Comparison of ENCODE assay signal across 21 mouse cellular contexts in genomic region chr2:130525480-130525879, GRCm38 (mm10). TPM values are rescaled to one million over a fixed set of nuclear protein-coding genes. Genes with fewer than 3 reads are reported as not detected.
DNase-seq lines count a peak whose midpoint lies in the region; ATAC-seq and TF ChIP-seq lines count a peak whose summit lies in the region.
"Not testable (repeated sequence)": the region's sequence is repeated elsewhere in the genome, so short reads cannot be mapped to it uniquely, and the experiment has no call there.
"Had no signal": no experiment of that assay in that cellular context is flagged by ENCODE, and none has a peak within 500 bp of the region (broad histone marks: within the 10 kb centered on the region; RNA-seq: fewer than 3 reads in every experiment).

No protein-coding gene starts in this region.

- in situ Hi-C loops in CH12.LX (cut with MboI; ENCODE audit: low pct_ligation_motif_present, low pct_unique_long_range_greater_than_20kb, low sequenced_read_pairs); ES-E14 (cut with MboI; ENCODE audit: low sequenced_read_pairs in 2 of 2, unreplicated experiment in 2 of 2): not testable (repeated sequence)

- not testable (repeated sequence) for DNase-seq in CH12.LX (ENCODE audit: extremely low read depth); ES-E14 (ENCODE audit: low read depth, low spot score)
- DNase-seq in G1E (ENCODE audit: low spot score) (peak; percentile 12), MEL (ENCODE audit: low read depth, low spot score) (peak; percentile 20)
- peak; percentile 91 for DNase-seq in heart, adult 11 months
- DNase-seq in liver, adult 2 months (ENCODE audit: extremely low read depth, low read depth, low spot score): peak; percentile 33

- WGBS in liver, adult 2 months: 92% methylated on average over 3 of the region's 4 CpGs
- WGBS in macrophage (ENCODE audit: missing documents): 70% methylated on average over 2 of the region's 4 CpGs

- H3K36me3 ChIP-seq in CH12.LX (replicated peaks in 1 of 2; ENCODE audit: control insufficient read depth in 1 of 2, insufficient read depth in 1 of 2, low read length in 1 of 2) (peaks cover 17 to 69% of the 10 kb centered on the region in 2 experiments), G1E (replicated peaks) (peaks cover 85% of the 10 kb centered on the region), macrophage (ENCODE audit: inconsistent target) (peaks cover 30% of the 10 kb centered on the region)
- not testable (repeated sequence) for H3K36me3 ChIP-seq in ES-E14 (ENCODE audit: control insufficient read depth, insufficient read depth, low read length, poor library complexity, severe bottlenecking); MEL (ENCODE audit: control insufficient read depth in 1 of 2, insufficient read depth in 2 of 2, low read length in 2 of 2)
- H3K36me3 ChIP-seq in liver, adult 2 months (ENCODE audit: control insufficient read depth, insufficient read depth, low read length): peaks cover 24% of the 10 kb centered on the region

- ATAC-seq in G1E (ENCODE audit: extremely low read depth, insufficient number of reproducible peaks, low FRiP score, poor library complexity, severe bottlenecking): peak; percentile 73

- TF ChIP-seq POLR2A in CH12.LX (IDR thresholded peaks at IDR 0.05; ENCODE audit: low read depth, low read length); MEL (IDR thresholded peaks at IDR 0.05; ENCODE audit: control insufficient read depth in 1 of 2, insufficient read depth in 1 of 2, low read depth in 1 of 2, low read length in 2 of 2, poor library complexity in 1 of 2); bone marrow macrophage, adult 2 months (IDR thresholded peaks at IDR 0.05; ENCODE audit: borderline replicate concordance, low read depth, low read length); liver, adult 2 months (IDR thresholded peaks at IDR 0.05; ENCODE audit: extremely low read depth, insufficient read depth, low read length): not testable (repeated sequence)

- not testable (repeated sequence) for H3K79me2 ChIP-seq in CH12.LX (replicated peaks; ENCODE audit: control insufficient read depth, extremely low read depth, insufficient read depth, poor library complexity, severe bottlenecking); MEL (ENCODE audit: control insufficient read depth, insufficient read depth, low read length, poor library complexity); liver, adult 2 months (ENCODE audit: control insufficient read depth, insufficient read depth, low read length); macrophage (ENCODE audit: inconsistent target)

- not testable (repeated sequence) for TF ChIP-seq EP300 in CH12.LX (IDR thresholded peaks at IDR 0.05; ENCODE audit: low read length); MEL (IDR thresholded peaks at IDR 0.05; ENCODE audit: low read depth in 1 of 2, low read length in 2 of 2)

- not testable (repeated sequence) for H3K9ac ChIP-seq in CH12.LX (ENCODE audit: insufficient read depth, low read depth); ES-E14 (ENCODE audit: insufficient read depth, low read depth, low read length, poor library complexity, severe bottlenecking); MEL (ENCODE audit: control insufficient read depth, low read depth, low read length, poor library complexity, severe bottlenecking); liver, adult 2 months (ENCODE audit: low read depth, low read length)

- not testable (repeated sequence) for H3K27me3 ChIP-seq in CH12.LX (replicated peaks); G1E (ENCODE audit: insufficient read depth, low read length); MEL (ENCODE audit: control insufficient read depth in 1 of 2, insufficient read depth in 2 of 2, low read length in 2 of 2); liver, adult 2 months (ENCODE audit: control insufficient read depth, insufficient read depth, low read length)

- not testable (repeated sequence) for H3K9me3 ChIP-seq in CH12.LX (replicated peaks; ENCODE audit: low read length); ES-E14 (ENCODE audit: control insufficient read depth, insufficient read depth, low read depth, low read length); G1E (replicated peaks); MEL (replicated peaks; ENCODE audit: insufficient read depth, low read length)

- H3K4me2 ChIP-seq in CH12.LX (ENCODE audit: insufficient read depth, low read depth, poor library complexity, severe bottlenecking): not testable (repeated sequence)

- not testable (repeated sequence) for H3K27ac ChIP-seq in CH12.LX (ENCODE audit: insufficient read depth, low read depth); ES-E14 (ENCODE audit: insufficient read depth, low read depth, low read length, poor library complexity, severe bottlenecking); MEL (ENCODE audit: control insufficient read depth, low read depth, low read length); liver, adult 2 months (replicated peaks; ENCODE audit: insufficient read depth, low read depth, low read length)
- peak overlapping the region; percentile 79 for H3K27ac ChIP-seq in bone marrow macrophage, adult 2 months (ENCODE audit: insufficient read depth, low read depth, low read length)
- peak overlapping the region; percentile 66 for H3K27ac ChIP-seq in macrophage

- peaks cover 14 to 21% of the 10 kb centered on the region in 2 experiments for H3K4me1 ChIP-seq in CH12.LX (ENCODE audit: control insufficient read depth in 1 of 2, insufficient read depth in 2 of 2)
- H3K4me1 ChIP-seq in ES-E14 (ENCODE audit: control insufficient read depth in 2 of 2, insufficient read depth in 2 of 2, low read length in 2 of 2, poor library complexity in 1 of 2); G1E (ENCODE audit: insufficient read depth, low read depth, low read length); MEL (ENCODE audit: control insufficient read depth in 1 of 2, insufficient read depth in 2 of 2, low read length in 2 of 2); liver, adult 2 months (ENCODE audit: control insufficient read depth, insufficient read depth, low read length): not testable (repeated sequence)
- H3K4me1 ChIP-seq in bone marrow macrophage, adult 2 months (ENCODE audit: control insufficient read depth, insufficient read depth, low read length): peaks cover 31% of the 10 kb centered on the region

- not testable (repeated sequence) for TF ChIP-seq RAD21 in CH12.LX (IDR thresholded peaks at IDR 0.05; ENCODE audit: low read depth, low read length); MEL (IDR thresholded peaks at IDR 0.05; ENCODE audit: low read depth, low read length)

- not testable (repeated sequence) for TF ChIP-seq CTCF in CH12.LX (conservative IDR thresholded peaks at IDR 0.05 in 1 of 2, IDR thresholded peaks at IDR 0.05 in 1 of 2; ENCODE audit: low read depth in 2 of 2, low read length in 2 of 2); G1E (IDR thresholded peaks at IDR 0.05; ENCODE audit: low read depth, low read length); MEL (IDR thresholded peaks at IDR 0.05 in 2 of 3, conservative IDR thresholded peaks at IDR 0.05 in 1 of 3; ENCODE audit: control insufficient read depth in 1 of 3, insufficient read depth in 1 of 3, low read depth in 2 of 3, low read length in 3 of 3, poor library complexity in 1 of 3, severe bottlenecking in 1 of 3); bone marrow macrophage, adult 2 months (IDR thresholded peaks at IDR 0.05; ENCODE audit: low read depth, low read length); liver, adult 2 months (IDR thresholded peaks at IDR 0.05; ENCODE audit: low read depth, low read length)

- not testable (repeated sequence) for H3K4me3 ChIP-seq in CH12.LX (replicated peaks in 1 of 3; ENCODE audit: low read depth in 2 of 3, low read length in 2 of 3, poor library complexity in 1 of 3); ES-E14 (ENCODE audit: insufficient read depth in 1 of 2, low read depth in 1 of 2, low read length in 2 of 2, poor library complexity in 1 of 2, severe bottlenecking in 1 of 2); G1E (ENCODE audit: low read depth, low read length); MEL (ENCODE audit: control insufficient read depth in 1 of 2, insufficient read depth in 1 of 2, low read depth in 2 of 2, low read length in 2 of 2); bone marrow macrophage, adult 2 months (ENCODE audit: insufficient read depth, low read length); liver, adult 2 months (ENCODE audit: insufficient read depth, low read depth, low read length); macrophage (ENCODE audit: inconsistent target)

- dilution Hi-C loops in CH12.LX (cut with MboI; ENCODE audit: extremely low pct_ligation_motif_present, extremely low pct_unique_long_range_greater_than_20kb, low sequenced_read_pairs): not testable (repeated sequence)

RNA-seq across cellular contexts. Expression of gene Mrps26, which starts 38.1 kb away (rescaled TPM):
- total RNA-seq in CH12.LX (2012; rRNA removed) (68.7 and 83.2 TPM in 2 replicates), CH12.LX (2014; rRNA removed) (71.4 and 74.7 TPM in 2 replicates), ES-E14 (2012; rRNA removed) (42.6 and 57.0 TPM in 2 replicates), G1E (2014; fragmentation: Nextera tagmentation) (75.7 and 93.8 TPM in 2 replicates), G1E (2017) (60.6 and 79.2 TPM in 2 replicates), MEL (2012; rRNA removed) (108 and 121 TPM in 2 replicates)
- polyA plus RNA-seq in CH12.LX (2012; ENCODE audit: insufficient read length, low read depth) (101 and 137 TPM in 2 replicates), G1E (2012) (144 and 187 TPM in 2 replicates), MEL (2012; ENCODE audit: insufficient read depth in 1 of 2, insufficient read length in 2 of 2, low read depth in 1 of 2, low replicate concordance in 2 of 2, missing spikeins in 1 of 2) (100 to 1,000 TPM in 1 of 2 experiments, not detected in 1; 154 TPM), macrophage (2018) (14.0 to 43.6 TPM (median 23.4 TPM) in 3 replicates)
- polyA plus RNA-seq in bone marrow macrophage, adult 2 months (2012; ENCODE audit: insufficient read depth, insufficient read length, missing spikeins): 28.3 and 30.0 TPM in 2 replicates
- total RNA-seq in liver, adult 2 months (2014; rRNA removed): 10.9 and 15.7 TPM in 2 replicates
- 38.1 and 38.4 TPM in 2 replicates for polyA plus RNA-seq in liver, adult 2 months (2012; rRNA removed)
- total RNA-seq in macrophage (2018; cell fraction: chromatin; rRNA removed): 10 to 100 TPM in 25 of 26 experiments, 1 to 10 TPM in 1; 7.9 to 55.6 (median 30.2) TPM
- 10 to 100 TPM; 15.3 to 33.7 (median 24.5) TPM for total RNA-seq in macrophage (2018; cell fraction: cytosol; rRNA removed)
- total RNA-seq in macrophage (2018; cell fraction: nucleus; rRNA removed): 10 to 100 TPM in 24 of 26 experiments, 1 to 10 TPM in 2; 7.0 to 44.6 (median 27.8) TPM

RNA-seq across cellular contexts. Expression of gene Oxt, which starts 50.5 kb away (rescaled TPM):
- not detected in 2 replicates for total RNA-seq in CH12.LX (2012; rRNA removed)
- total RNA-seq in CH12.LX (2014; rRNA removed): not detected in 2 replicates
- polyA plus RNA-seq in CH12.LX (2012; ENCODE audit: insufficient read length, low read depth): not detected in 2 replicates
- 0.45 TPM in 1 of 2 replicates, not detected in the other for total RNA-seq in ES-E14 (2012; rRNA removed)
- total RNA-seq in G1E (2014; fragmentation: Nextera tagmentation): not detected in 2 replicates
- total RNA-seq in G1E (2017): not detected in 2 replicates
- not detected in 2 replicates for polyA plus RNA-seq in G1E (2012)
- not detected in 2 replicates for total RNA-seq in MEL (2012; rRNA removed)
- polyA plus RNA-seq in MEL (2012; ENCODE audit: insufficient read depth in 1 of 2, insufficient read length in 2 of 2, low read depth in 1 of 2, low replicate concordance in 2 of 2, missing spikeins in 1 of 2): under 1 TPM in 1 of 2 experiments, not detected in 1; 0.14 TPM
- polyA plus RNA-seq in bone marrow macrophage, adult 2 months (2012; ENCODE audit: insufficient read depth, insufficient read length, missing spikeins): not detected in 2 replicates
- not detected in 2 replicates for total RNA-seq in liver, adult 2 months (2014; rRNA removed)
- not detected in 2 replicates for polyA plus RNA-seq in liver, adult 2 months (2012; rRNA removed)
- total RNA-seq in macrophage (2018; cell fraction: chromatin; rRNA removed): not detected
- total RNA-seq in macrophage (2018; cell fraction: cytosol; rRNA removed): not detected
- total RNA-seq in macrophage (2018; cell fraction: nucleus; rRNA removed): not detected
- not detected in 3 replicates for polyA plus RNA-seq in macrophage (2018)
- total RNA-seq: adrenal gland, adult 18-20 months; adrenal gland, adult 2 months; adrenal gland, adult 8-10 months; adrenal gland, postnatal 10 days; adrenal gland, postnatal 14 days; adrenal gland, postnatal 25 days; adrenal gland, postnatal 36 days; adrenal gland, postnatal 4 days had no signal
- polyA plus RNA-seq: activated CD4-positive, CD25-positive, alpha-beta regulatory T cell, adult 4 months; adrenal gland, adult 2 months; C2C12; CD4-positive, CD25-positive, alpha-beta regulatory T cell, adult 4 months; Patski had no signal

RNA-seq across cellular contexts. Expression of gene Avp, which starts 56.9 kb away (rescaled TPM):
- total RNA-seq in CH12.LX (2012; rRNA removed) (not detected in 2 replicates), CH12.LX (2014; rRNA removed) (not detected in 2 replicates), ES-E14 (2012; rRNA removed) (not detected in 2 replicates), G1E (2014; fragmentation: Nextera tagmentation) (not detected in 2 replicates), G1E (2017) (not detected in 2 replicates), MEL (2012; rRNA removed) (not detected in 2 replicates)
- polyA plus RNA-seq in CH12.LX (2012; ENCODE audit: insufficient read length, low read depth) (not detected in 2 replicates), G1E (2012) (not detected in 2 replicates), MEL (2012; ENCODE audit: insufficient read depth in 1 of 2, insufficient read length in 2 of 2, low read depth in 1 of 2, low replicate concordance in 2 of 2, missing spikeins in 1 of 2) (not detected), macrophage (2018) (not detected in 3 replicates)
- polyA plus RNA-seq in bone marrow macrophage, adult 2 months (2012; ENCODE audit: insufficient read depth, insufficient read length, missing spikeins): not detected in 2 replicates
- total RNA-seq in liver, adult 2 months (2014; rRNA removed): not detected in 2 replicates
- polyA plus RNA-seq in liver, adult 2 months (2012; rRNA removed): not detected in 2 replicates
- total RNA-seq in macrophage (2018; cell fraction: chromatin; rRNA removed): not detected
- not detected for total RNA-seq in macrophage (2018; cell fraction: cytosol; rRNA removed)
- not detected for total RNA-seq in macrophage (2018; cell fraction: nucleus; rRNA removed)
- total RNA-seq: adrenal gland, adult 18-20 months; adrenal gland, adult 2 months; adrenal gland, adult 8-10 months; adrenal gland, postnatal 10 days; adrenal gland, postnatal 14 days; adrenal gland, postnatal 25 days; adrenal gland, postnatal 36 days; adrenal gland, postnatal 4 days had no signal
- polyA plus RNA-seq: activated CD4-positive, CD25-positive, alpha-beta regulatory T cell, adult 4 months; adrenal gland, adult 2 months; C2C12; CD4-positive, CD25-positive, alpha-beta regulatory T cell, adult 4 months; cerebellum, adult 2 months; Patski had no signal
